Mouse (Mus musculus) heart, postnatal 25 days (tissue): ENCODE measurements around the gene Slc1a1. TPM values are rescaled to one million over a fixed set of nuclear protein-coding genes. Genes with fewer than 3 reads are reported as not detected.

Experiments used
- total RNA-seq, 2 experiments: library from RNA; stranded (reverse); gene quantifications; 2 replicates each; pipeline ENCODE4 v1.2.3; 2021

The Slc1a1 gene
- total RNA-seq, 2 experiments from 2014 or later = 0.87 to 1.0 TPM

Other genes starting within 250 kb of the Slc1a1 start
- 1 to 10 TPM; 1.6 TPM for gene Glis3, start 155.0 kb upstream of the Slc1a1 start, total RNA-seq
- 1 to 10 TPM; 5.9 to 6.8 TPM for gene Plpp6, start 128.9 kb downstream of the Slc1a1 start, total RNA-seq
- gene 4430402I18Rik, start 132.8 kb downstream of the Slc1a1 start, total RNA-seq = 10 to 100 TPM; 20.9 to 25.4 TPM
- gene Cdc37l1, start 155.3 kb downstream of the Slc1a1 start, total RNA-seq = 10 to 100 TPM; 58.5 to 64.7 TPM
- gene Ak3, start 212.9 kb downstream of the Slc1a1 start, total RNA-seq = 100 to 1,000 TPM in 1 of 2 experiments, 10 to 100 TPM in 1; 97.3 to 109 TPM